Mouse (Mus musculus): ENCODE data around the gene Anxa11.
"Not testable (repeated sequence)": the region's sequence is repeated elsewhere in the genome, so short reads cannot be mapped to it uniquely, and the experiment has no call there.

Anxa11 gene

DNA sequence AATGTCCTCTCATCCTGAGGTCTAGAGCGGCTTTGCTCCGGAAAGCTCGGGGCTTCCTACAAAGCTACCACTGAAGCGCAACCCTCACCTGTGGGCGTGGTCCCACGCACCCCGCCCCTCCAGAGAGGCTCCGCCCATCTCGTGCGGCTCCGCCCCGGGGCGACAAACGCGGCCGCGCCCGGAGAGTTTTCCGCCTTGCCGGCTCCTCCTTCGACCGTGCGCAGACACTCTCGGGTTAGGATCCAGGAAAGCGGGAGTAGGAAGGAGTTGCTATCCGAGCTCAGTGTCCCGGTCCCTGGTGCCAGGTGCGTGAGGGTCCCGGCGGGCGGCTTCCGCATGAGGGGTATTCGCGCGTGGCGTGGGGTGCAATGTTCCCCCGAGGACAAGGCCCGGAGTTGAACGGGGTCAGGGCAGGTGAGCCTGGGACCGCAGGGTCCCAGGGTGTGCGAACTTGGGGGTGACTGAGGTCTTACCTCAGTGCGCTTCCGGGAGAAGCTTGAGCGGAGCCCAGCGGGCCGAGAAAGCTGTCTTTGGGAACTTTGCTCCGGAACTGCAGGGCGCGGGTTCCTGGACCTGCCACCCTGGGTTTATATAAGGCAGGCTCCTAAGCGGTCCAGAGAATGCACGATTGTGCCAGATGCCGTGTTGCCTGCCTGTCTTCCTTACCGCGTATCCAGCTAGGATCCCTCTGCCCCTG lies at the start of gene Anxa11:
Gene Anxa11, plus strand, starts transcription at position 166 of the 697 bp plus-strand sequence.
- peak; percentile 95 for DNase-seq

GRCm38 (mm10) chr14:25794331-25794730 lies 47.6 kb upstream of the Anxa11 start:
- DNase-seq = no peak

GRCm38 (mm10) chr14:25795067-25795466 lies 46.9 kb upstream of the Anxa11 start:
- DNase-seq = no peak

GRCm38 (mm10) chr14:25795561-25796174 lies 46.3 kb upstream of the Anxa11 start:
- DNase-seq = no peak

- DNase-seq = no peak
These were observed 45.3 kb upstream of the Anxa11 start for GRCm38 (mm10) chr14:25796619-25797018.

DNA sequence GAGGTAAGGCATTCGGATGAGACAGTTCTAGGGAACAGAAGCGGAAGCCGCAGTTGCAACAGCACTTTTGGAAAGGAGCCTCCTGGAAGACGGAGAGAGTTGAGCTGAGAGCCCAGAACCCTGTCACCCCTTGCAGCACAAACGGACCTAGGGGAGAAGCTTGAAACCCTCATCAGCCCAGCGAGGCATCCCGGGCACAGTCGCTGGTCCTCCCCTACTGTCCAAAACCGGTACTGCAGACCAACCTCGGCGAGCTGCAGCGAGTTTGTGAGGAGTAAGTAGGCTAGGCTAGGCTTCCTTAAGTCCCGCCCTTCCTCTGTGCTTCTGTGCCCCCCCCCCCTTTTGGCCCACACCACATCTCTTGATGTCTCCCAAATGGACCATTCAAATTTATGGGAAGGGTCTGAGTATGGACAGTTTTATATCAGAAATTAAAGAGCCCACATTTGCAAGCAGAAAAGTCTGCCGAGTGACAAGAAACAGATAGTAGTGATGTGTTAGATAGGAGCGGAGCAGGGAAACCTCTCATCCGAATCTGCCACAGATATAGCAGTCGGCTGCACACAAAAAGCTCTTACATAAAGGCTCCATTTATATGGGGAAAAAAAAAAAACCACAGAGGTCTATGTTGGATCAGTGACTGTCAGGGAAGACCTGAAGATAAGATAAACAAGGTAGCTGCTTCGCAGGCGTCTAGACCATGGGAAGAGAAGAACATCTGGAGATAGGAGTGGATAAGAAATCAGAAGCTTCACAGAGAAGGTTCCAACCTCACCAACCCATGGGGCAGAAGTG lies 41.6 kb upstream of the Anxa11 start:
- peak; percentile 88 for DNase-seq

GRCm38 (mm10) chr14:25802511-25802910 lies 39.4 kb upstream of the Anxa11 start:
- no peak for DNase-seq

GRCm38 (mm10) chr14:25803246-25803809 lies 38.6 kb upstream of the Anxa11 start:
- DNase-seq = no peak

- DNase-seq = no peak
These were observed 36.1 kb upstream of the Anxa11 start for GRCm38 (mm10) chr14:25805871-25806270.

GRCm38 (mm10) chr14:25806561-25806960 lies 35.4 kb upstream of the Anxa11 start:
- DNase-seq = no peak

DNA sequence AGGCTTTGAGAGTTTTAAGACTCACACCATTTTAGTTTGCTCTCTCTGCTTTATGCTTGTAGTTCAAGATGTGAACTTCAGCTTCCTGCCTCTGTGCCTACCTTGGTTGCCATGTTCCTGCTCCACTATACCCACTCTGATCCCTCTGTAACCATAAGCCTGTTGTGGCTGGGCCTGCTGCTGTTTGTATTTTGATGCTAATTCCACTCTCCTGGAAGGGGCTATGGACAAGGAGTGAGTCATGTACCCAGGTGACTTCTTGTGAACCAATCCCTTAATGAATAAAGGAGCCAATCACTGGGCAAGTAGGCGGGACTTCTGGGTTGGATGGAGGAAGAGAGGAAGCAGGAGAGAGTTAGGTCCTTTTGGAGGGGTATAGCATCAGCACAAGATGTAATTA lies 30.9 kb upstream of the Anxa11 start:
- DNase-seq = not testable (repeated sequence)

- DNase-seq = no peak
These were observed 27.8 kb upstream of the Anxa11 start for GRCm38 (mm10) chr14:25814140-25814539.

DNA sequence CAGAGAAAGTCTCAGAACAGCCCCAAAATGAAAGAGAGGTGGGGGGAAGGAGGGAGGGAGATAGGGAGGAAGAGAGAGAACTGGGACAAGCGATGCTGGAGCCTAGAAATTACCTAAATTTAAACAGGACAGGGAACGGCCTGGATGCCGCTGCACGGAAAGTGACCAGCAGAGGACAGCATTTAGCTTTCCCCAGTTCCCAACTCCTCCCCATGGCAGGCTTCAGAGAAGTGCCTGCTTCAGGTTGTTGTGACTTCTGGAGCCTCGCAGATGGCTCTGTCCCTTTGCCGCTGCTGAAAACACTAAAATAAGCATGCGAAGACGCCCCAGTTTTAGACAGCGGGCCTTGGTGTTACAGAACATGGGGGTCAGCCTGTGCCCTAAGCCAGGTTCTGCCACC lies 25.5 kb upstream of the Anxa11 start:
- peak; percentile 59 for DNase-seq

DNA sequence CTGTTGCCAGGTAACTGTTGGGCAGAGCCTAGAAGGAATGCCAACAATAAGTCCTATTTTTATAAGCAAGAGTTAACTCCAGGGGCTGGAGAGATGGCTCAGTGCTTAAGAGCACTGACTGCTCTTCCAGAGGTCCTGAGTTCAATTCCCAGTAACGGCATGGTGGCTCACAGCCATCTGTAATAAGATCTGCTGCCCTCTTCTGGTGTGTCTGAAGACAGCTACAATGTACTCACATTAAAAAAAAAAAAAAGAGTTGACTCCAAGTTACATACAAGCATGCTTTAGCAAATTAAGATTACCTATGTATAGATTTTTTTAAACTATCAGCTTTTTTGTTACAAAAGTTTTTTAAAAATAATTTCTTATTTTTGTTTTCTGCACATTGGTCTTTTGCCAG lies 19.4 kb upstream of the Anxa11 start:
- DNase-seq = no peak

GRCm38 (mm10) chr14:25824995-25825394 lies 17.0 kb upstream of the Anxa11 start:
- DNase-seq = no peak

DNA sequence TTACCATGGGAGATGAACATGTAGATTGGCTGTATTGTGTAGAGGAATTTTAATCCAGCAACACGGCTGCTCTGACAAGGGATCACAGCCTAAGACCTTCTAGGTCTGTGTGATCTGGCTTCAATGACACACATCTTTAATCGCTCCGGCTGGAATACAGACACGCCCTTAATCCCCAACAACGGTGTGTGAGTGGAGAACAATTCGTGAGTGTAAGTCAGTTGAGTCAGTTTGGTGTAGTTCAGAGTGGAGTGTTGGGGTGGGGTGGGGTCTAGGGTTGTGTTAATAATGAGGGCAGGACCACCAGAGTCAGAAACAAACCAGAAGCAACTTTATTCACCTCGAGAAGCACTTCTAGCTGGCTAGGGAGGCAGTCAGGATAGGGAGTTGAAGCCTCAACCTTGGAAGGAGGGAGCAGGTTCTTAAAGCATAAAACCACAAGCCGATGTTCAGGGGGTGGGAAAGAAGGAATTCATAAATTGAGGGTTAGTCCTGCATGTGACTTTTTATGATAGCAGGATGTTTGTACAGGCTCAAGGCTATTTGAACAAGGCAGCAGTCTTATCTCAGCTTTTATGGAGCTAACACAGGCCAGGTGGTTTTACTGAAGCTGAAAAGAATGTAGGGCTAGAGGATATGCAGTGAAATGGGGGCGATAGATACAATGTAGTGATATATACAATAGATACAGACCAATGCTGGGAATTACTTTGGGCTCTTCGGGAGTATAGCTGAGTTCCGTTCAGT lies 15.9 kb upstream of the Anxa11 start:
- DNase-seq = no peak

- DNase-seq = no peak
These were observed 15.1 kb upstream of the Anxa11 start for GRCm38 (mm10) chr14:25826866-25827265.

GRCm38 (mm10) chr14:25831332-25831731 lies 10.6 kb upstream of the Anxa11 start:
- no peak for DNase-seq

- peak; percentile 75 for DNase-seq
These were observed 9.7 kb upstream of the Anxa11 start for GRCm38 (mm10) chr14:25832301-25832700.

- no peak for DNase-seq
These were observed 3.5 kb upstream of the Anxa11 start for GRCm38 (mm10) chr14:25838411-25838810.

- no peak for DNase-seq
These were observed 2.2 kb upstream of the Anxa11 start for GRCm38 (mm10) chr14:25839791-25840190.

DNA sequence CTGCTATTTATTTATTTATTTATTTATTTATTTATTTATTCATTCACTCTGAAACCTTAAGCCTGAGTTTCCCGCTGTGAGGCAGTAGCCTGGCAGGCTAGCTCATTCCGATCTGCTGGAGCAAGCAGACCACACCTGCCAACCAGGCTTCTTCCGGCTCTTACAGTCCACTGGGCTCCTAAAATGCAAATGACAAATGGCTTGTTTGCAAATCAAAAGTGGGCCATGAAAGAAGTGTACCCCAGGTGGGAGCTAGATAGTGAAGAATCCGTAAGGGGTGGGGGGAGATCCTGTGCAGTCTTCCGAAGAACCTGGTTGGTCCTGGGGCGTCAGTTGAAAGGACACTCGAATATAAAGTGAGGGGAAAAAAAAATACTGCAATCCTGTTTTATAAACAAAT lies 995 bp upstream of the Anxa11 start:
- DNase-seq = no peak

DNA sequence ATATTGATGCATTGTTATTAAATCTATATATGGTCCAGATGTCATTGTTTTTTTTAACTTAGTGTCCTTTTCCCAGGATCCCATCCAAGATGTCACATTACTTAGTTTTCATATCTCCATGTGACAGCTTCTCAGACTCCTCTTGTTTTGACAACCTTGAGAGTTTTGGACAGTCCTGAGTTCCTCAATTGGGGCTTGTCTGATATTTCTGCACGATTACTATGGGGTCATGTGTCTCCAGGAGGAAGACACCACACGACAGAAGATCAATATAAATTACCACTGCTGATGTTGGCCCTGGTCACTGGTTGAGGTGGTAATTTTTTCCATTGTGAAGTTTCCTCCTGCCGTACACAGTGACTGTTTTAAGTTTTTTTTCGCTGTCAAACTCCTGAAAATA lies 377 bp upstream of the Anxa11 start:
- no peak for DNase-seq

All from thymus, postnatal 14 days (tissue).